Mouse (Mus musculus) left cerebral cortex, postnatal 4 days (tissue): ENCODE results near the gene Cnot11. TPM values are rescaled to one million over a fixed set of nuclear protein-coding genes. Genes with fewer than 3 reads are reported as not detected.

Experiments
- DNase-seq: peaks from one replicate; pipeline ENCODE4 v3.0.0-alpha.2; 2022
- intact Hi-C: fragments of 180-260 bp; cut with DNase I; formaldehyde crosslinking; loops from one replicate; pipeline ENCODE4 v1.15.1; 2025
- total RNA-seq, 2 experiments: library from RNA; stranded (reverse); gene quantifications; 2 replicates each; pipeline ENCODE4 v1.2.3; 2021

Gene Cnot11
- total RNA-seq: 10 to 100 TPM; 21.6 to 23.6 TPM

GRCm38 (mm10) chr1:39534831-39535230, at the start of gene Cnot11:
Gene Cnot11 (plus strand): TSS chr1:39534992.
- no peak for DNase-seq
- intact Hi-C loops: no loop called here

GRCm38 (mm10) chr1:39487370-39487769, 47.4 kb upstream of the Cnot11 start:
- DNase-seq: no peak
- intact Hi-C loops: no loop called here

- no peak for DNase-seq
- intact Hi-C loops: no loop called here
Measured at GRCm38 (mm10) chr1:39493165-39493564, 41.6 kb upstream of the Cnot11 start.

DNA sequence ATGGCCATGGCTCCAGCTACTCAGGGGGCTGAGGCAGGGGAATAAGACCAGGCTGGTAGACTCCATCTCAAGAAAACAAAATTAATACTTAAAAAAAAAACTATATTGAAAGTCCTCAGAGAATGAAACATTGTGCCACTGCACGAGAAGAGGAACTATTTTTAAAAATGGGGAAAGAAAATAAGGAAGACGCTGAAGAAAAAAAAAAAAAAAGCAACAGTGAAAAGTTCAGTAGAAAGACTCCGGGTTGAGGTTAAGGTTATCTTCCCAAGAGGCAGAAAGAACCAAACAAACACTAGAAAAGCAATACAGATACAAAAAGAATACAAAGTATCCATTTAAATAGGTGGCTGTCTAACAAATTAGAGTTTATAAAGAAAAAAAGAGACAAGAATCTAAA, 41.1 kb upstream of the Cnot11 start:
- no peak for DNase-seq
- intact Hi-C loops: no loop called here

DNA sequence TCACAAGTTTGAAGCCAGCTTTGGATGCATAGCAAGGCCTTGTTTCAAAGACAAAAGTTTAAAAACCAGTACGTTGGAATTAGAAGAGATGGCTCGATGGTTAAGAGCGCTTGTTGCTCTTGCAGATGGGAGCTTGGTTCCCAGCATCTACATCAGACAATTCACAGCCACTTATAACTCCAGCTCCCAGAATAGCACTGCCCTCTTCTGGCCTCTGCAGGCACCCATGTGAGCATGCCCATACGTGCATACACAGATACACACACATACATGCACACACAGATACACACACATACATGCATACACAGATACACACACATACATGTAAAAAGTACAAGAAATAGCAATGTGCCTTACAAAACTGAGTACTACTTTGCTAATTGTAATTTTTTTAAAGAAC, 37.8 kb upstream of the Cnot11 start:
- no peak for DNase-seq
- intact Hi-C loops: no loop called here

- DNase-seq: no peak
- intact Hi-C loops: no loop called here
Measured at GRCm38 (mm10) chr1:39497748-39498147, 37.0 kb upstream of the Cnot11 start.

DNA sequence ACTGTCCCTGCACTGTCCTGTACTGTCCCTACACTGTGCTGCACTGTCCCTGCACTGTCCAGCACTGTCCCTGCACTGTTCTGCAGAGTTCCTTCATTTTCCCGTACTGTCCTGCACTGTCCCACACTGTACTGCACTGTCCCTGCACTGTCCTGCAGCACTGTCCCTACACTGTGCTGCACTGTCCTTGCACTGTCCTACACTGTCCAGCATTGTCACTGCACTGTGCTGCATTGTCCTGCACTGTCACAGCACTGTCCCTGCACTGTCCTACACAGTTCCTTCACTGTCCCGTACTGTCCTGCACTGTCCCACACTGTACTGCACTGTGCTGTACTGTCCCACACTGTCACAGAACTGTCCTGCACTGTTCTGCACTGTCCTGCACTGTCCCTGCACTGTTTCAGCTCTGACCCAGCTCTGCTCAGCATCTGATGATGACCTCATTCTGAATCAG, 35.3 kb upstream of the Cnot11 start:
- intact Hi-C loops: no loop called here
- DNase-seq: no peak

DNA sequence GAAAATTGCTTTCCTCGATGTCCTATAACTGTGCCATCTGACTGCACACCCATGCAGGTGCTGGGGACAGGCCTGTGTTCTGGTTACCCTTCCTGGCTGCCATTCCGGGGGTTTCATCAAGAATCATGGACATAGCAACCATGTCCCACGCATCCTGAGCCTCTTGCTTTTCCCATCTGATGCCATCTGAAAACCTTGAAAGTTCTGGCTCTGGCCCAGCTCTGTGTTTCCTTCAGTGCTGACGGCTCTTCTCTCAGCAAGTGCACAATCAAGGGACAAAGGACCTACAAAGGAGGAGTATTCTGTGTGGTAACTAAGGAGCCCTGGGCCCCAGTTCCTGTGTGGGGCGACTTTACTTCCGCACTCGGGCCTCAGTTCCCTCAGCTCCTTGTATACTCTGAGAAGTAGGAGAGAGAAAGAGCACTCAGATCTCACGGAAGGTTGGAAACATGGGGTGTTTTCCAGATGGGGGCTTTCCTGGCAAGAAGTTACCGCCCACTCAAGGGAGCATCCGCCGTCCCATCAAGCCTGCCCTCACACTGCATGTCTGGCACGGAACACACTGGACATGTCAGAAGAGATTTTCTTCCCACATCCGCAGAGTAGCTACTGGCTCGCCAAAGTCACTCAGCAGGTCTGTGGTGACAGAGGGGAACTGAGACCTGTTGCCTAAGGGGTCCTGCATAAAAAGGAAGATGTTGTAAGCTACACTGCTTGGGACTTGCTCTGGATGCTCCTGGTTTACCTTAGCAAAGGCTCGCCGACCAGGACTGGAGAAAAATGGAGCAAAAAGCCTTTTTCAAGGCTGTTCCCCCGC, 31.8 kb upstream of the Cnot11 start:
- DNase-seq: peak; percentile 13
- intact Hi-C loops: no loop called here

GRCm38 (mm10) chr1:39504261-39504660, 30.5 kb upstream of the Cnot11 start:
- DNase-seq: no peak
- intact Hi-C loops: no loop called here

- intact Hi-C loops: no loop called here
- DNase-seq: no peak
Measured at GRCm38 (mm10) chr1:39505600-39505999, 29.2 kb upstream of the Cnot11 start.

DNA sequence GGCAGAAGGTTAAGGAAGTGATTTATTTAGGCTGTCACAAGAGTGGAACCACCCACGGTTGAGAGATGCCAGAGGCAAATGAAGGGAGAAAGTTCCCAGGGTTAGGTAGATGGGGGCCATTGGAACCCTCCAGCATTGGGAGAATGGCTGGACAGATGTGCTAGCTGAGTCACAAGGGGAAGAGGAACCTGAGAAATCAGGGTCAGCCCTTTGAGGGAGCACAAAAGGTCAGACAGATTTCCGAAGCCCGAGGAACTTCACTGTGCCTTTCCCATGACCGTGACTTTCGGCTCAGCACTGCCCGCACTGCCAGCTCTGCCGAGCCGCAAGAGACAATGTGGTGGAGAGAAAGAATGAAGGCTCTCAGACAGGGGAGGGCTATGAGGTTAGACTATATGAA, 23.0 kb upstream of the Cnot11 start:
- intact Hi-C loops: no loop called here
- DNase-seq: no peak

DNA sequence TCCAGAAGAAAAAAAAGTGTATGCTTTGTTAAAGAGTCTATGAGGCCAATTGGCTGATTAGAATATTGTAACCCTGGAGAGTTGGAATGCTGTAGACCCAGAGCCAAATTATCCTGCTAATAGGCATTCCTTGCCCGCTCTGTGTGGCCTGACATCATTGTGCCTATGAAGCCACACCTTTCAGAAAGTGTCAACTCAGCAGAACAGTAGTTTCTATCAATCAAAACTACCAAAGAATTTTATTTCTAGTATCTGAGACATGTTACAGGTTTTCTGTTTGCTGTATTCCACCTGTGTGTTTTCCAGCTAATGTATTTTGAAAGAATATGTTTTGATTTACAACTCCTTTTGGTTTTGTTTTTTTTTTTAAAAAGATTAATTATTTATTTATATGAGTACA, 22.6 kb upstream of the Cnot11 start:
- intact Hi-C loops: no loop called here
- no peak for DNase-seq

DNA sequence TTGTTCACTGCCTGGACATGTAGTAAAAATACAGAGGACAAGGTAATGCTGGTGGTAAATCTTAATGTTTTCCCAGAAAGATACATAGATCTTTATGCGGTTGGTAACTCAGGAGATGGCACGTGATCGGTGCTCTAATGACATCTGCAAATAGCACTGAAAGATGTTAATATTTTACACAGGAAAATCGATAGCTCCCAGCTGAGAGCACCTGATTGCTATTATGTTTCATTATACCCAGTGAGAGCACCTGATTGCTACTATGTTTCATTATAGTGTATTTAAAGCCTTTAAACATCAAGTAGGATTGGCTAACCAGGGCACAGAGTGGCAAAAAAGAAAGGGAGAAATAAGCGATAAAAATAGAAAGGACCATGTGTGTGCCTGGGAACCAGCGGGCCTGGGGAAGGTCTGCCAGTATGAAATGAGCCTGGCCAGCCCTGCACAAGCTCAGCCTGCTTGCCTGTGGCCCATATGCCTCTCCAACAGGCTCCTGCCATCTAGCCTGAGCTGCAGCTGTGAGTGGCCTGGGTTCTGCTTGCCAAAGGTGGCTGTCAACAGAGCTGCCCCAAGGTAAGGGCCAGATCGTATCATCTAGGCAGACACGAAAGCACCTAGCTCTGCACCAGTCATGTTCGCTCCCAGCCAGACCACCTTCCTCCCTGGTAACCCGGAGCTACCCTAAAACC, 19.3 kb upstream of the Cnot11 start:
- intact Hi-C loops: no loop called here
- DNase-seq: peak; percentile 29

DNA sequence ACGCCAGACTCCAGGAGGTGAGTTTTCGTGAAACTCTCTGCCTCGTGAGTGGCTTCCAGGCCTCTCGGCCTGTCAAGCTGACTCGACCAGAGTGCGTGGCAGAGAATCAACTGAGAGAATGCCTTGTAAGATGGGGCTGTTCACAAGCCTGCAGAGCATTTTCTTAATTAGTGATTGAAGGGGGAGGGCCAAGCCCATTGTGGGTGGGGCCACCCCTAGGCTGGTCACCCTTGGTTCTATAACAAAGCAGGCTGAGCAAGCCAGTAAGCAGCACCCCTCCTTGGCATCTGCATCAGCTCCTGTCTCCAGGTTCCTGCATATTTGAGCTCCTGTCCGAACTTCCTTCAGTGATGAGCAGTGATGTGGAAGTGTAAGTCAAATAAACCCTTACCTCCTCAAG, 13.5 kb upstream of the Cnot11 start:
- intact Hi-C loops: loop anchor here (5.0 kb wide), 1 partner anchor 129 kb away; no protein-coding TSS in a partner anchor
- no peak for DNase-seq

GRCm38 (mm10) chr1:39522519-39522918, 12.3 kb upstream of the Cnot11 start:
- no peak for DNase-seq
- intact Hi-C loops: loop anchor here (2.0 to 5.0 kb wide), 2 partner anchors 130 to 522 kb away; no protein-coding TSS in a partner anchor

DNA sequence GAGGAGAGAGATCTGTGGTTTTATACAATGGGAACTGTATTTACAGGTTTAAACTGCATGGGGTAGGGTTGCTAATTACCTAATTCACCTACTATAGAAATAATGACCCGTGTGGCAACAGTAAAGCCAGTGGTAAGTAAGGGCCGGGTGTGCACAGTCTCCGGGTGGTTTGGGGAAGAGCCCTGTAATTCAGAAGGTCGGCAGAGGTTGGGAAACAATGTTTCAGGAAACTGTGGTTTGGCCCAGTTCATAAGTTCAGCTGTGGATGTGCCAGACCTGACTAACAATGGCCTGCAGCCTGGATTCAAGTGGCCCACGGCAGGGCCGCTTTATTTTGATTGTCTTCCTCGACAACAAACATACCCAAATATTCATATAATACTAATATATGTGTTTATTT, 9.0 kb upstream of the Cnot11 start:
- intact Hi-C loops: no loop called here
- DNase-seq: no peak

GRCm38 (mm10) chr1:39526371-39527167, 8.2 kb upstream of the Cnot11 start:
- no peak for DNase-seq
- intact Hi-C loops: no loop called here

DNA sequence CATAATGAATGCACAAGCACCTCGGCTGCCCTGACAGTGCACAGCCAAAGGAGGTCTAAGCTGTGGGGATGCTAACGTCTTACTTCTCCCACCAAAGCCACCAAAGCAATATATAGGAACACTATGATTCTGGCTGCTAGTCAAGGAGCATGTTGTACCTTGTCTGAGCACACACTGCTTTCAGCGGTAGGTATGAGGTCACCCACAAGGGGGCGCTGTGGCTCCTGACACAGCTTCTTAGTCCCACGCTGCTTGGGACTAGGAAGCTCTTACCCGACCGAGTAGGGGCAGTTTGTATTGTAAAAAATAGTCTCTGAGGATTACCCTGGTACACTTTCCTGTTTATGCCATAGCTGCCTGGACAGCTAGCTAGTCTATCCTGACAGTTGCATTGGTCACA, 7.4 kb upstream of the Cnot11 start:
- intact Hi-C loops: no loop called here

GRCm38 (mm10) chr1:39528319-39528718, 6.5 kb upstream of the Cnot11 start:
- DNase-seq: no peak
- intact Hi-C loops: no loop called here

More for the DNA sequence above, 7.4 kb upstream of the Cnot11 start:
- peak; percentile 80 for DNase-seq

GRCm38 (mm10) chr1:39530258-39530943, 4.4 kb upstream of the Cnot11 start:
- DNase-seq: peak; percentile 78
- intact Hi-C loops: no loop called here

GRCm38 (mm10) chr1:39531036-39531435, 3.8 kb upstream of the Cnot11 start:
- intact Hi-C loops: no loop called here

More at GRCm38 (mm10) chr1:39531036-39531435, 3.8 kb upstream of the Cnot11 start:
- DNase-seq: no peak
